Mouse (Mus musculus) hindbrain, embryonic 13.5 days (tissue): ENCODE measurements at regions not wholly inside any gene's neighbourhood (a gene's known extent, or its start where the extent isn't known, plus 50 kb on each side); places are given as distances from the start of the nearest gene placed in this dataset.
A peak's percentile ranks its signal among the peaks of the same experiment; 100 is the strongest.
"Not testable (repeated sequence)": the region's sequence is repeated elsewhere in the genome, so short reads cannot be mapped to it uniquely, and the experiment has no call there.

ENCODE experiments used
- ATAC-seq: fragments of 200-750 bp; cut with Nextera tagmentation; 2 replicates; pipeline ENCODE4 v1.8.0; 2017; ENCODE audit warnings: moderate TSS enrichment; ENCODE audit not compliant: low FRiP score
- H3K27ac ChIP-seq: fragments of 300-500 bp; sonication (generic); 2 replicates; pipeline ENCODE4 v1.5.1; 2015; ENCODE audit warnings: inconsistent platforms, mild to moderate bottlenecking, moderate library complexity
- H3K27me3 ChIP-seq: fragments of 300-500 bp; sonication (generic); 2 replicates; pipeline ENCODE4 v1.6.1; 2015; ENCODE audit warnings: mild to moderate bottlenecking, inconsistent platforms
- H3K36me3 ChIP-seq: fragments of 300-500 bp; sonication (generic); 2 replicates; pipeline ENCODE4 v1.6.1; 2015; ENCODE audit warnings: mild to moderate bottlenecking, inconsistent platforms
- H3K4me1 ChIP-seq: fragments of 300-500 bp; sonication (generic); replicated peaks from 2 replicates; pipeline ENCODE4 v1.6.1; 2015; ENCODE audit warnings: inconsistent platforms
- H3K4me2 ChIP-seq: fragments of 300-500 bp; sonication (generic); 2 replicates; pipeline ENCODE4 v1.6.1; 2015; ENCODE audit warnings: inconsistent platforms, mild to moderate bottlenecking, moderate library complexity
- H3K4me3 ChIP-seq: fragments of 300-500 bp; sonication (generic); 2 replicates; pipeline ENCODE4 v1.5.1; 2015; ENCODE audit warnings: mild to moderate bottlenecking, inconsistent platforms
- H3K9ac ChIP-seq: fragments of 300-500 bp; sonication (generic); 2 replicates; pipeline ENCODE4 v1.6.1; 2015; ENCODE audit warnings: mild to moderate bottlenecking, inconsistent platforms
- H3K9me3 ChIP-seq: fragments of 300-500 bp; sonication (generic); 2 replicates; pipeline ENCODE4 v1.6.1; 2016; ENCODE audit warnings: inconsistent platforms
- WGBS: fragments of 180-500 bp; shearing (Covaris S2); methylation state at CpG from one replicate; pipeline ENCODE4 v1.1.7; 2015; 5-methylcytosine and 5-hydroxymethylcytosine counted together

- no peak for ATAC-seq
- H3K27me3 ChIP-seq = no peaks in the 10 kb centered on the region
- no peak overlapping the region for H3K4me3 ChIP-seq
- H3K9ac ChIP-seq = no peak overlapping the region
- no peak overlapping the region for H3K27ac ChIP-seq
- H3K36me3 ChIP-seq = no peaks in the 10 kb centered on the region
- WGBS = 81% methylated on average over 3 of the region's 3 CpGs
- H3K9me3 ChIP-seq = no peaks in the 10 kb centered on the region
- H3K4me2 ChIP-seq = no peak overlapping the region
- no peaks in the 10 kb centered on the region for H3K4me1 ChIP-seq
Measured at GRCm38 (mm10) chr5:52006843-52007242, 183.5 kb downstream of the Dhx15 start.

- 0 out of 2 replicates have a peak overlapping the region, but pooled peaks have one; percentile 39 for H3K9ac ChIP-seq
- no peak overlapping the region for H3K27ac ChIP-seq
- no peak for ATAC-seq
- no peak overlapping the region for H3K4me3 ChIP-seq
- no peaks in the 10 kb centered on the region for H3K27me3 ChIP-seq
- H3K9me3 ChIP-seq = no peaks in the 10 kb centered on the region
- H3K36me3 ChIP-seq = no peaks in the 10 kb centered on the region
- WGBS = 6% methylated on average over 10 of the region's 10 CpGs
- peaks cover 12% of the 10 kb centered on the region for H3K4me1 ChIP-seq
- H3K4me2 ChIP-seq = peak overlapping the region; percentile 42
Measured at GRCm38 (mm10) chr5:51990847-51991610, 199.3 kb downstream of the Dhx15 start.

- Histone ChIP-seq H3K27ac (no peak overlapping the region), H3K9me3 (no peaks in the 10 kb centered on the region), H3K36me3 (no peaks in the 10 kb centered on the region), H3K27me3 (no peaks in the 10 kb centered on the region), H3K4me2 (no peak overlapping the region), H3K4me1 (peaks cover 12% of the 10 kb centered on the region), H3K4me3 (no peak overlapping the region), H3K9ac (no peak overlapping the region)
- ATAC-seq = no peak
- WGBS = 23% methylated on average over 4 of the region's 4 CpGs
Measured at GRCm38 (mm10) chr5:51989396-51989795, 200.9 kb downstream of the Dhx15 start.

GRCm38 (mm10) chr5:51988913-51989312, 201.4 kb downstream of the Dhx15 start:
- no peak overlapping the region for H3K9ac ChIP-seq
- 66% methylated on average over 6 of the region's 6 CpGs for WGBS
- no peak for ATAC-seq

GRCm38 (mm10) chr5:51984966-51985365, 205.3 kb downstream of the Dhx15 start:
- Histone ChIP-seq H3K9ac (no peak overlapping the region), H3K36me3 (no peaks in the 10 kb centered on the region), H3K27me3 (no peaks in the 10 kb centered on the region), H3K4me2 (no peak overlapping the region), H3K4me1 (no peaks in the 10 kb centered on the region), H3K4me3 (no peak overlapping the region), H3K9me3 (no peaks in the 10 kb centered on the region), H3K27ac (no peak overlapping the region)
- ATAC-seq = no peak
- WGBS = 94% methylated on average over 6 of the region's 6 CpGs

More at GRCm38 (mm10) chr5:51988913-51989312, 201.4 kb downstream of the Dhx15 start:
- Histone ChIP-seq H3K4me3 (no peak overlapping the region), H3K36me3 (no peaks in the 10 kb centered on the region), H3K27ac (no peak overlapping the region), H3K27me3 (no peaks in the 10 kb centered on the region), H3K4me2 (no peak overlapping the region), H3K9me3 (no peaks in the 10 kb centered on the region), H3K4me1 (peaks cover 12% of the 10 kb centered on the region)

- ATAC-seq = no peak
- WGBS = 93% methylated on average over 7 of the region's 7 CpGs
Measured at GRCm38 (mm10) chr5:51982780-51983179, 207.5 kb downstream of the Dhx15 start.

GRCm38 (mm10) chr5:51980901-51981300, 209.4 kb downstream of the Dhx15 start:
- no peak overlapping the region for H3K4me2 ChIP-seq
- H3K4me1 ChIP-seq = no peaks in the 10 kb centered on the region
- no peak for ATAC-seq
- no peak overlapping the region for H3K4me3 ChIP-seq
- no peaks in the 10 kb centered on the region for H3K36me3 ChIP-seq
- H3K27ac ChIP-seq = no peak overlapping the region
- no peak overlapping the region for H3K9ac ChIP-seq
- no peaks in the 10 kb centered on the region for H3K27me3 ChIP-seq
- WGBS = 57% methylated on average over 5 of the region's 5 CpGs
- H3K9me3 ChIP-seq = no peaks in the 10 kb centered on the region

More at GRCm38 (mm10) chr5:51982780-51983179, 207.5 kb downstream of the Dhx15 start:
- Histone ChIP-seq H3K4me1 (no peaks in the 10 kb centered on the region), H3K4me3 (no peak overlapping the region), H3K4me2 (no peak overlapping the region), H3K9ac (no peak overlapping the region), H3K36me3 (no peaks in the 10 kb centered on the region), H3K27ac (no peak overlapping the region), H3K9me3 (no peaks in the 10 kb centered on the region), H3K27me3 (no peaks in the 10 kb centered on the region)

- no peaks in the 10 kb centered on the region for H3K27me3 ChIP-seq
- H3K9me3 ChIP-seq = no peaks in the 10 kb centered on the region
- no peak overlapping the region for H3K4me2 ChIP-seq
- no peak overlapping the region for H3K9ac ChIP-seq
- H3K36me3 ChIP-seq = no peaks in the 10 kb centered on the region
- no peak for ATAC-seq
- WGBS = 76% methylated on average over 5 of the region's 5 CpGs
- no peak overlapping the region for H3K4me3 ChIP-seq
- no peaks in the 10 kb centered on the region for H3K4me1 ChIP-seq
- H3K27ac ChIP-seq = no peak overlapping the region
Measured at GRCm38 (mm10) chr5:51952499-51952898, 237.8 kb downstream of the Dhx15 start.

- H3K36me3 ChIP-seq = no peaks in the 10 kb centered on the region
- H3K4me1 ChIP-seq = no peaks in the 10 kb centered on the region
- no peaks in the 10 kb centered on the region for H3K9me3 ChIP-seq
- no peak for ATAC-seq
- no peak overlapping the region for H3K27ac ChIP-seq
- WGBS = 88% methylated on average over 5 of the region's 5 CpGs
- no peak overlapping the region for H3K4me2 ChIP-seq
- H3K4me3 ChIP-seq = no peak overlapping the region
- H3K9ac ChIP-seq = no peak overlapping the region
- no peaks in the 10 kb centered on the region for H3K27me3 ChIP-seq
Measured at GRCm38 (mm10) chr5:51949996-51950395, 240.3 kb downstream of the Dhx15 start.

- 97% methylated on average over 3 of the region's 3 CpGs for WGBS
Measured at GRCm38 (mm10) chr5:51946062-51946461, 244.3 kb downstream of the Dhx15 start.

GRCm38 (mm10) chr5:51941925-51942291, 248.4 kb downstream of the Dhx15 start:
- H3K9ac ChIP-seq, H3K4me3 ChIP-seq, H3K4me2 ChIP-seq, H3K27ac ChIP-seq, H3K27me3 ChIP-seq, H3K36me3 ChIP-seq, ATAC-seq, H3K9me3 ChIP-seq, H3K4me1 ChIP-seq: not testable (repeated sequence)
- 69% methylated on average over 4 of the region's 4 CpGs for WGBS

More at GRCm38 (mm10) chr5:51946062-51946461, 244.3 kb downstream of the Dhx15 start:
- Histone ChIP-seq H3K27me3 (no peaks in the 10 kb centered on the region), H3K4me2 (no peak overlapping the region), H3K36me3 (no peaks in the 10 kb centered on the region), H3K9ac (no peak overlapping the region), H3K27ac (no peak overlapping the region), H3K4me1 (no peaks in the 10 kb centered on the region), H3K4me3 (no peak overlapping the region), H3K9me3 (no peaks in the 10 kb centered on the region)
- no peak for ATAC-seq

- no peak for ATAC-seq
- Histone ChIP-seq H3K27ac (no peak overlapping the region), H3K4me2 (no peak overlapping the region), H3K4me3 (no peak overlapping the region), H3K9ac (no peak overlapping the region), H3K4me1 (peaks cover under 1% of the 10 kb centered on the region; the same call in 1 of the 2 replicates), H3K9me3 (no peaks in the 10 kb centered on the region), H3K36me3 (no peaks in the 10 kb centered on the region), H3K27me3 (no peaks in the 10 kb centered on the region)
- WGBS = 66% methylated on average over 8 of the region's 8 CpGs
Measured at GRCm38 (mm10) chr5:51941255-51941924, 248.9 kb downstream of the Dhx15 start.

- Histone ChIP-seq H3K9ac (no peak overlapping the region), H3K36me3 (no peaks in the 10 kb centered on the region), H3K4me2 (no peak overlapping the region), H3K27ac (no peak overlapping the region), H3K4me1 (peaks cover 10% of the 10 kb centered on the region), H3K4me3 (no peak overlapping the region), H3K27me3 (no peaks in the 10 kb centered on the region), H3K9me3 (no peaks in the 10 kb centered on the region)
- WGBS = 92% methylated on average over 6 of the region's 6 CpGs
- ATAC-seq = no peak
Measured at GRCm38 (mm10) chr5:51938845-51939244, 251.5 kb downstream of the Dhx15 start.
